Mouse (Mus musculus) olfactory bulb, adult 2 months (tissue): ENCODE measurements around the gene Anxa4.

ENCODE experiments used
- CTCF ChIP-seq: fragments of 200-500 bp; IDR thresholded peaks from 2 replicates; pipeline ENCODE4 v1.5.1; 2012; ENCODE audit warnings: low read depth, mild to moderate bottlenecking, low read length, moderate library complexity; ENCODE audit not compliant: insufficient read depth
- POLR2A ChIP-seq: fragments of 200-500 bp; IDR thresholded peaks from 2 replicates; pipeline ENCODE4 v1.6.1; 2012; ENCODE audit warnings: mild to moderate bottlenecking, low read depth, low read length, moderate library complexity; ENCODE audit not compliant: insufficient read depth

DNA sequence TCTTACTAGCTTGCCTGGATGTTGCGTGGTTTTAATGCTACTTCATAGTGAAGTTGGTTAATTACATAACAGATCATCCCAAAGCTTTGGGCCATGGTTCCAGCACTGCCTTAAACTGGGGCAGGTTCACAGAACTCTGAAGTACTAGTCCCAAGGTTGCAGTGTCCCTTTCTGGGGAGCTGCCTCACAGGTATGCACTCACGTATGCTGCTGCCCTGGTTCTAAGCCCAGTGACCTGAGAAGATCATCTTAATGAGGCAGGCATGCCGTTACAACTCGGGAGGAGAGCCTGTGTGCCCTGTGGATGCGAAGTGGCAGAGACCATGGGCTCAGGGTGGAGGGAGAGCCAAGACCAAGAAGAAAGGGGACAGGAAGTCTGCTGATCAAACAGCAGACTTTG is 26.5 kb upstream of the Anxa4 start:
- TF ChIP-seq POLR2A (no peak), CTCF (no peak)
